Mouse (Mus musculus): Measurements from ENCODE around the gene Mmadhc.
A peak's percentile ranks its signal among the peaks of the same experiment; 100 is the strongest.

Gene Mmadhc

GRCm38 (mm10) chr2:50265215-50265785, 31.3 kb downstream of the Mmadhc start:
- peak; percentile 65 for DNase-seq (ENCODE audit: low read depth, low spot score)

GRCm38 (mm10) chr2:50264059-50264458, 32.5 kb downstream of the Mmadhc start:
- DNase-seq (ENCODE audit: low read depth, low spot score), result no peak

- DNase-seq (ENCODE audit: low read depth, low spot score), result no peak
Observed at GRCm38 (mm10) chr2:50254955-50255354, 41.6 kb downstream of the Mmadhc start.

GRCm38 (mm10) chr2:50248551-50248950, 48.0 kb downstream of the Mmadhc start:
- DNase-seq (ENCODE audit: low read depth, low spot score), result no peak

- no peak for DNase-seq (ENCODE audit: low read depth, low spot score)
Observed at GRCm38 (mm10) chr2:50233491-50233890, 63.1 kb downstream of the Mmadhc start.
